In genomic region chr6:54810314-54810646, GRCm38 (mm10) we compare ENCODE assay signal across 21 mouse cellular contexts. TPM values are rescaled to one million over a fixed set of nuclear protein-coding genes. Genes with fewer than 3 reads are reported as not detected.
A peak's percentile ranks its signal among the peaks of the same experiment; 100 is the strongest.
DNase-seq lines count a peak whose midpoint lies in the region; ATAC-seq and TF ChIP-seq lines count a peak whose summit lies in the region.
"Had no signal": no experiment of that assay in that cellular context is flagged by ENCODE, and none has a peak within 500 bp of the region (broad histone marks: within the 10 kb centered on the region; RNA-seq: fewer than 3 reads in every experiment).

No protein-coding gene starts in this region.

- no peak for TF ChIP-seq POLR2A in bone marrow macrophage, adult 2 months (IDR thresholded peaks at IDR 0.05; ENCODE audit: borderline replicate concordance, low read depth, low read length)

- TF ChIP-seq CTCF in bone marrow macrophage, adult 2 months (IDR thresholded peaks at IDR 0.05; ENCODE audit: low read depth, low read length): no peak
- no peak for TF ChIP-seq CTCF in stomach, postnatal 0 days (IDR thresholded peaks at IDR 0.05; ENCODE audit: low read depth)

- no peak overlapping the region for H3K4me2 ChIP-seq in intestine, embryonic 14.5 days (ENCODE audit: low read length)
- no peak overlapping the region for H3K4me2 ChIP-seq in intestine, embryonic 15.5 days (replicated peaks)
- H3K4me2 ChIP-seq in stomach, postnatal 0 days (replicated peaks; ENCODE audit: low read depth): no peak overlapping the region
- H3K4me2 ChIP-seq: embryonic facial prominence, embryonic 13.5 days; forebrain, embryonic 12.5 days; hindbrain, embryonic 13.5 days; liver, embryonic 15.5 days; lung, embryonic 15.5 days; neural tube, embryonic 15.5 days had no signal

- TF ChIP-seq EP300 in stomach, postnatal 0 days (optimal IDR thresholded peaks at IDR 0.05): no peak

- ATAC-seq in intestine, embryonic 14.5 days (replicated peaks; ENCODE audit: low FRiP score, low TSS enrichment, low read depth): no peak
- ATAC-seq in intestine, embryonic 15.5 days: no peak
- peak; percentile 40 for ATAC-seq in CD4-positive, CD25-positive, alpha-beta regulatory T cell, adult 4 months
- no peak for ATAC-seq in stomach, postnatal 0 days (ENCODE audit: low FRiP score, low TSS enrichment)

- no peak overlapping the region for H3K9ac ChIP-seq in intestine, embryonic 14.5 days (ENCODE audit: low read length)
- H3K9ac ChIP-seq in intestine, embryonic 15.5 days: no peak overlapping the region
- no peak overlapping the region for H3K9ac ChIP-seq in stomach, postnatal 0 days (ENCODE audit: low read length)
- H3K9ac ChIP-seq: embryonic facial prominence, embryonic 13.5 days; forebrain, embryonic 12.5 days; hindbrain, embryonic 13.5 days; liver, embryonic 15.5 days; lung, embryonic 15.5 days; neural tube, embryonic 15.5 days had no signal

- no peaks in the 10 kb centered on the region for H3K9me3 ChIP-seq in intestine, embryonic 14.5 days (ENCODE audit: control insufficient read depth, low read length)
- H3K9me3 ChIP-seq in intestine, embryonic 15.5 days: no peaks in the 10 kb centered on the region
- no peaks in the 10 kb centered on the region for H3K9me3 ChIP-seq in stomach, postnatal 0 days (ENCODE audit: control insufficient read depth, low read length)
- H3K9me3 ChIP-seq: embryonic facial prominence, embryonic 13.5 days; forebrain, embryonic 12.5 days; hindbrain, embryonic 13.5 days; liver, embryonic 15.5 days; lung, embryonic 15.5 days; neural tube, embryonic 15.5 days had no signal

- H3K27ac ChIP-seq in intestine, embryonic 14.5 days (ENCODE audit: low read depth): no peak overlapping the region
- no peak overlapping the region for H3K27ac ChIP-seq in intestine, embryonic 15.5 days
- peak overlapping the region; percentile 86 for H3K27ac ChIP-seq in bone marrow macrophage, adult 2 months (ENCODE audit: insufficient read depth, low read depth, low read length)
- no peak overlapping the region for H3K27ac ChIP-seq in stomach, postnatal 0 days (replicated peaks)
- H3K27ac ChIP-seq: embryonic facial prominence, embryonic 13.5 days; forebrain, embryonic 12.5 days; heart, adult 2 months; hindbrain, embryonic 13.5 days; liver, embryonic 15.5 days; lung, embryonic 15.5 days; neural tube, embryonic 15.5 days had no signal

- no peak overlapping the region for H3K4me3 ChIP-seq in intestine, embryonic 14.5 days (ENCODE audit: low read depth, low read length)
- H3K4me3 ChIP-seq in intestine, embryonic 15.5 days (replicated peaks): no peak overlapping the region
- no peak overlapping the region for H3K4me3 ChIP-seq in bone marrow macrophage, adult 2 months (ENCODE audit: insufficient read depth, low read length)
- no peak overlapping the region for H3K4me3 ChIP-seq in stomach, postnatal 0 days (ENCODE audit: low read depth, low read length)
- H3K4me3 ChIP-seq: embryonic facial prominence, embryonic 13.5 days; erythroblast, embryonic 14.5 days; forebrain, embryonic 12.5 days; heart, adult 2 months; hindbrain, embryonic 13.5 days; liver, embryonic 15.5 days; lung, embryonic 15.5 days; neural tube, embryonic 15.5 days had no signal

- whole genome bisulfite sequencing in intestine, embryonic 14.5 days: 73% methylated on average over 1 of the region's 1 CpGs
- 59% methylated on average over 1 of the region's 1 CpGs for WGBS in intestine, embryonic 15.5 days
- 56% methylated on average over 1 of the region's 1 CpGs for WGBS in stomach, postnatal 0 days

- no peaks in the 10 kb centered on the region for H3K27me3 ChIP-seq in intestine, embryonic 14.5 days (replicated peaks; ENCODE audit: control insufficient read depth, insufficient read depth, low read length)
- no peaks in the 10 kb centered on the region for H3K27me3 ChIP-seq in intestine, embryonic 15.5 days (replicated peaks)
- H3K27me3 ChIP-seq in stomach, postnatal 0 days (ENCODE audit: control insufficient read depth, insufficient read depth, low read length): no peaks in the 10 kb centered on the region
- H3K27me3 ChIP-seq: embryonic facial prominence, embryonic 13.5 days; forebrain, embryonic 12.5 days; liver, embryonic 15.5 days; lung, embryonic 15.5 days had no signal

- peak; percentile 42 for DNase-seq in intestine, embryonic 14.5 days (ENCODE audit: low spot score)
- peak; percentile 21 for DNase-seq in ovary, postnatal 36 days (ENCODE audit: low spot score)
- no peak for DNase-seq in ovary, postnatal 10 days (ENCODE audit: low spot score)
- DNase-seq in gastrocnemius, adult 18-20 months (ENCODE audit: low spot score): no peak
- no peak for DNase-seq in stomach, postnatal 0 days (ENCODE audit: low spot score)
- DNase-seq: cerebellum, adult 18-20 months; cerebellum, postnatal 25 days; embryo, embryonic 11 days; gastrocnemius, postnatal 36 days; heart, postnatal 36 days had no signal

- H3K36me3 ChIP-seq in intestine, embryonic 14.5 days (ENCODE audit: control insufficient read depth, insufficient read depth, low read length): no peaks in the 10 kb centered on the region
- no peaks in the 10 kb centered on the region for H3K36me3 ChIP-seq in intestine, embryonic 15.5 days
- no peaks in the 10 kb centered on the region for H3K36me3 ChIP-seq in stomach, postnatal 0 days (ENCODE audit: control insufficient read depth, insufficient read depth, low read length)
- H3K36me3 ChIP-seq: embryonic facial prominence, embryonic 13.5 days; forebrain, embryonic 12.5 days; hindbrain, embryonic 13.5 days; liver, embryonic 15.5 days; lung, embryonic 15.5 days; neural tube, embryonic 15.5 days had no signal

- peaks cover 17% of the 10 kb centered on the region; the same call in 1 of the 2 replicates for H3K4me1 ChIP-seq in intestine, embryonic 14.5 days (replicated peaks; ENCODE audit: control insufficient read depth, insufficient read depth, low read length)
- 0 out of 2 replicates have a peak, but pooled peaks cover 12% of the 10 kb centered on the region for H3K4me1 ChIP-seq in intestine, embryonic 15.5 days (replicated peaks)
- peaks cover 41% of the 10 kb centered on the region for H3K4me1 ChIP-seq in bone marrow macrophage, adult 2 months (ENCODE audit: control insufficient read depth, insufficient read depth, low read length)
- peaks cover 5% of the 10 kb centered on the region; the same call in 1 of the 2 replicates for H3K4me1 ChIP-seq in stomach, postnatal 0 days (replicated peaks; ENCODE audit: control insufficient read depth, insufficient read depth)

RNA-seq across cellular contexts. Expression of gene Znrf2, which starts 6.4 kb away (rescaled TPM):
- polyA plus RNA-seq in intestine, embryonic 14.5 days (2014; fragmentation: Nextera tagmentation; extraction: Ambion mirVana): 5.4 and 6.3 TPM in 2 replicates
- 5.8 and 6.5 TPM in 2 replicates for polyA plus RNA-seq in intestine, embryonic 15.5 days (2015; fragmentation: Nextera tagmentation; extraction: Ambion mirVana)
- polyA plus RNA-seq in CD4-positive, CD25-positive, alpha-beta regulatory T cell, adult 4 months (2017; shearing (Covaris generic)): 10 to 100 TPM; 22.9 to 26.1 TPM
- polyA plus RNA-seq in bone marrow macrophage, adult 2 months (2012; ENCODE audit: insufficient read depth, insufficient read length, missing spikeins): 104 and 108 TPM in 2 replicates
- 10 to 100 TPM; 13.1 to 16.3 TPM for total RNA-seq in gastrocnemius, adult 18-20 months (2021)
- 4.5 and 5.2 TPM in 2 replicates for polyA plus RNA-seq in stomach, postnatal 0 days (2015; fragmentation: Nextera tagmentation; extraction: Ambion mirVana)

Comparison
In these comparisons a context has a peak if more than half of its experiments do, and no peak if none do; other contexts are left out.
1. DNase-seq: peak in intestine, embryonic 14.5 days (single experiment) and ovary, postnatal 36 days (single experiment); none in ovary, postnatal 10 days (single experiment), gastrocnemius, adult 18-20 months (single experiment) and stomach, postnatal 0 days (single experiment).